Mouse (Mus musculus): ENCODE data around the gene Crtac1.

DNA sequence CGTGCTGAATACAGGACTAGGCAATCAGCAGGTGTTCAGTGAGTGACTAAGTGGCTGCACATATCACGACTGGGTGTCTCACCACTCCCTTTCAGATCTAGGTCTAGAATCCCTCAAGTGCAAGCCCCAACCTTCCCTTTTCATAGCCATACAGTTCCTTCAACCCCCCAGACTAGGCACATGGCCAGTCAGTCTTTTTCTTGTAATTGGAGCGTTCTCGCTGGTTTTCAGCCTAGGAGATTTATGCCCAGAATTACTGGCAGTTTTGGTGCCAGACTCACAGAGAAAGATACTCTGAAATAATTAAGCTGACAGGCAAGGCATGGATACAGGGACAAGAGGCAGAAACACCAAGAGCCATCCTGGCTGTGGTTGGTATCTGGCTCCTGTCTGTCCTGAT is 37.7 kb downstream of the Crtac1 start:
- TF ChIP-seq CTCF (IDR thresholded peaks at IDR 0.05; ENCODE audit: low read depth) (no peak), EP300 (IDR thresholded peaks at IDR 0.05; ENCODE audit: low read depth) (no peak)
